Mouse (Mus musculus): Measurements from ENCODE around the gene Tmem201. TPM values are rescaled to one million over a fixed set of nuclear protein-coding genes. Genes with fewer than 3 reads are reported as not detected.

Gene Tmem201
- polyA plus RNA-seq, 1 experiment: 19.7 TPM

DNA sequence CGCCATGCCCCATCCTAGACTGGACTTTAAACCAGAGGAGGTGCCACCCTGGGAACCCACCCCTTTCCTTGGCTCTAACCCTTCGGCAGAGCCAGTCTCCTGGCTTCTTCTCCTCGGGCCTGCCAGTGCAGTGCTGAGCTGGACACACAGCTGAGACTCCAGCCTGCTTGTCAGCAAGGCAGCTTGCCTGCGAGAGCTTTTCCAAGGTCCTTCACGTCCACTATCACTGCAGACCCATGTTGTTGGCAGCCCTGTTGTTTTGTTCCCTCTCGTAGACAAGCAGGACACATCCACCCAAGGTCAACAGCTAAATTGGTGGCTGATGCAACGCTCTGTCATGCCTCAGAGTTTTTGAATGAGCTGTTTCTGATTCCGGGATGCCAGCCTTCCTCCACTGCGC lies 39.3 kb upstream of the Tmem201 start:
- Histone ChIP-seq H3K36me3 (ENCODE audit: control insufficient read depth, insufficient read depth, low read length) (no peaks in the 10 kb centered on the region), H3K27me3 (ENCODE audit: control insufficient read depth, insufficient read depth, low read length) (no peaks in the 10 kb centered on the region), H3K27ac (ENCODE audit: insufficient read depth, low read depth, low read length) (peak overlapping the region; percentile 80), H3K4me1 (ENCODE audit: control insufficient read depth, insufficient read depth, insufficient read length, low read length) (peaks cover 26% of the 10 kb centered on the region; the same call in 1 of the 2 replicates), H3K4me3 (ENCODE audit: low read depth, low read length) (peak overlapping the region; percentile 1; the same call in 1 of the 2 replicates)
- WGBS: 26% methylated on average over 9 of the region's 9 CpGs
- peak; percentile 37; the same call in 1 of the 2 replicates for TF ChIP-seq POLR2A (IDR thresholded peaks at IDR 0.05; ENCODE audit: low read depth, low read length)
- TF ChIP-seq CTCF (IDR thresholded peaks at IDR 0.05; ENCODE audit: extremely low read depth, insufficient read length, insufficient replicate concordance, low read depth, low read length): no peak

DNA sequence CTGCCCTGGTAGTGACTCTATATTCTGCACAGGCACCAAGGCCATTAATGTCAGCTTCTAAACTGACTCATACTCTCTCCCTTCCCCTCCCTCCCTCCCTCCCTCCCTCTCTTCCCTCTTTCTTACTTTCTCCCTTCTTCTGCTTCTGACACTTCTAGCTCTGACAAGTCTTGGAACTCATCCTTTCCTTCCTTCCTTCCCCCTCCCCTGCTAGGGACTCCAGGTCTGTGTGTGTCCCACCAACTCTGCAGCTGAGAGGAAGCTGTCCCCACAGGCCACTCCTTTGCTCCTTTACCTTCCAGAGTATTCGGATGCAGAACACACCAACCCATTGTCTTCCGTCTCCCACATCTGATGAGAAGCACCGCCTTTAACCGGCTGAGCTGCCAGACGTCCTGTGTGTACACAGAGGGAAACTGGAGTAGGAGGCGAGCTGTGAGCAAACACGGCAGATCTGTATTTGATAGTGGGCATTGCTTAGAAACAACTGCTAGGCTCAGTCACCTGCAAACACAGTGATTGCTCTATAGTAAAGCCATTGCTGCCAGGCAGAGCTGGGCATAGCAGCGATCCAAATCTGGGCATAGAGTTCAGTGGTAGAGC lies 38.0 kb upstream of the Tmem201 start:
- H3K36me3 ChIP-seq (ENCODE audit: control insufficient read depth, insufficient read depth, low read length): no peaks in the 10 kb centered on the region
- WGBS: 8% methylated on average over 8 of the region's 8 CpGs
- no peak for TF ChIP-seq POLR2A (IDR thresholded peaks at IDR 0.05; ENCODE audit: low read depth, low read length)
- no peaks in the 10 kb centered on the region for H3K27me3 ChIP-seq (ENCODE audit: control insufficient read depth, insufficient read depth, low read length)
- H3K27ac ChIP-seq (ENCODE audit: insufficient read depth, low read depth, low read length): peak overlapping the region; percentile 58
- H3K4me1 ChIP-seq (ENCODE audit: control insufficient read depth, insufficient read depth, insufficient read length, low read length): peaks cover 23% of the 10 kb centered on the region; the same call in 1 of the 2 replicates
- H3K4me3 ChIP-seq (ENCODE audit: low read depth, low read length): no peak overlapping the region

DNA sequence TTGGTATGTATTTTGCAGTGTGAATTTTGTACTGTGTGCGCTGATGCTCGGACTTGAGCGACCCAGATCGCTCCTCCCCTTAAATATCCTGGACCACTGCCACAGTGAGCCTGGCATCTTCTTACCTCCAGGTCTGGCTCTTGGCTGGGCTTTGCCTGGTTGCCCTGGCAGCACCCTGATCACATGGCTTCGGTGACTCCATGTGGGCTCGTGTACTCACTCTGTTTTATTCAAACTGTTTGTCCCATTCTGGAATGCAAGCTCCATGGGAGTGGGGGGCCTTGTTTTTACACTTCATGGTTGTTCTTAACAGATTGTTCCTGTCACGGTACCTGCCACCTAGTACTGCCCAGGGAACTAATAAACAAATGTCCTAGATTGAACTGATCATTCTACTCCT lies 37.5 kb upstream of the Tmem201 start:
- no peaks in the 10 kb centered on the region for H3K36me3 ChIP-seq (ENCODE audit: control insufficient read depth, insufficient read depth, low read length)
- no peak overlapping the region for H3K27ac ChIP-seq (ENCODE audit: insufficient read depth, low read depth, low read length)
- no peak for TF ChIP-seq POLR2A (IDR thresholded peaks at IDR 0.05; ENCODE audit: low read depth, low read length)
- TF ChIP-seq CTCF (IDR thresholded peaks at IDR 0.05; ENCODE audit: extremely low read depth, insufficient read length, insufficient replicate concordance, low read depth, low read length): no peak
- H3K4me3 ChIP-seq (ENCODE audit: low read depth, low read length): no peak overlapping the region
- H3K27me3 ChIP-seq (ENCODE audit: control insufficient read depth, insufficient read depth, low read length): no peaks in the 10 kb centered on the region
- WGBS: 33% methylated on average over 7 of the region's 7 CpGs
- H3K4me1 ChIP-seq (ENCODE audit: control insufficient read depth, insufficient read depth, insufficient read length, low read length): peaks cover 18% of the 10 kb centered on the region; the same call in 1 of the 2 replicates

DNA sequence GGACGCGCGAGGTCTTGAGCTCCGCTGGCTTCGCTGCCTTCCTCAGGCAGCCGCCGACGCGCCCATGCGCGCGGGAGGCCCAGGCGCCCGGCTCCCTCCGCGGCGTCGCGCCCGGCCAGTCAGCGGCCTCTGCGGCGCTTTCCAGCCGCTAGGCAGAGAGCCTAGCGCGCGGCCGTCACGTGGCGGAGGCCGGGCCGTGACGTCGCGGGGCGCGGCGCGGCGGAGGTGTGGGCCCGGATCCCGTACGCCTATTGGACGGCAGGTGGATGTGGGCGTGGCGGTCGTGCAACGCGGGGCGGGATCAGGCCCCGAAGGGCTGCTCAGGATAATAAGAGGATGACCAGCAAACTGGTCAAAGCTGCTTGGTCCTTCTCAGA lies 36.2 kb upstream of the Tmem201 start, which contains the start of gene Slc25a33:
Gene Slc25a33, minus strand, starts transcription at position 184 of the 377 bp plus-strand sequence.
- Histone ChIP-seq H3K36me3 (ENCODE audit: control insufficient read depth, insufficient read depth, low read length) (no peaks in the 10 kb centered on the region), H3K27ac (ENCODE audit: insufficient read depth, low read depth, low read length) (peak within 1 kb of the TSS; percentile 46), H3K4me1 (ENCODE audit: control insufficient read depth, insufficient read depth, insufficient read length, low read length) (peaks cover 18% of the 10 kb centered on the region; the same call in 1 of the 2 replicates), H3K27me3 (ENCODE audit: control insufficient read depth, insufficient read depth, low read length) (no peaks in the 10 kb centered on the region), H3K4me3 (ENCODE audit: low read depth, low read length) (peak within 1 kb of the TSS; percentile 74)
- TF ChIP-seq POLR2A (IDR thresholded peaks at IDR 0.05; ENCODE audit: low read depth, low read length) (peak; percentile 97), CTCF (IDR thresholded peaks at IDR 0.05; ENCODE audit: extremely low read depth, insufficient read length, insufficient replicate concordance, low read depth, low read length) (no peak)
- under 1% methylated on average over 51 of the region's 51 CpGs for WGBS

DNA sequence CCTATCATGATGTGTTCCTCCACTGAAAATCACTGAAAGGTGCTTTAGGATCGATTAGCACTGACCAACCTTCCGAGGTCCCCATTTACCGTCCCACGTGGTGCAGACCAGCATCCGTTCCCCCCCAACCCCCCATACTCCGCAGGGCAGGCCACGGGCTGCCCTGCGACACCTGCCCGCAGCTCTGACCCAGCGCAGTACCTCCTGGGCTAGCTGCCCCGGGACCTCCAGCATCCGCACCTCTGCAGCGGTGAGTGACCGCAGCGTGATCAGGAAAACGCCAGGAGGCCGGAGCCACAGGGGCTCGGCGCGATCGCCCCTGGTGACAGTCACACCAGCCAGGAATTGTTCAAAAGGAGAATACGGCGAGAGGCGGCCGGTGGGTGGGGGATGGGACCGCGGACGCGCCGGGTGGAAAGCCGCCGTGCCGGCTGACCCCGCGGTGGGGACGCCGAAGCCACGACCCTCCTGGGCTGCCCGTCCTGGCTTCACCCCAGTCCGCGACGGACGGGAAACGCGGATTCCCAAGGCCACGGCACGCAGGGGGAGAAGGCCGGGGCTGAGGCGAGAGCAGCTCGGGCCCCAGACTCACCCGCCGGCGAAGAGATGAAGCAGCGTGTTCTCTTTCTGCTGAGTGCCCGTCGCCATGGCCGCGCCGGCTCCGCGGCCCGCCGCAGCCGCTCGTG lies 35.7 kb upstream of the Tmem201 start:
- no peaks in the 10 kb centered on the region for H3K36me3 ChIP-seq (ENCODE audit: control insufficient read depth, insufficient read depth, low read length)
- H3K27ac ChIP-seq (ENCODE audit: insufficient read depth, low read depth, low read length): peak overlapping the region; percentile 46
- no peak for TF ChIP-seq CTCF (IDR thresholded peaks at IDR 0.05; ENCODE audit: extremely low read depth, insufficient read length, insufficient replicate concordance, low read depth, low read length)
- TF ChIP-seq POLR2A (IDR thresholded peaks at IDR 0.05; ENCODE audit: low read depth, low read length): no peak
- under 1% methylated on average over 65 of the region's 65 CpGs for WGBS
- H3K27me3 ChIP-seq (ENCODE audit: control insufficient read depth, insufficient read depth, low read length): no peaks in the 10 kb centered on the region
- H3K4me1 ChIP-seq (ENCODE audit: control insufficient read depth, insufficient read depth, insufficient read length, low read length): peaks cover 18% of the 10 kb centered on the region; the same call in 1 of the 2 replicates
- H3K4me3 ChIP-seq (ENCODE audit: low read depth, low read length): peak overlapping the region; percentile 74

DNA sequence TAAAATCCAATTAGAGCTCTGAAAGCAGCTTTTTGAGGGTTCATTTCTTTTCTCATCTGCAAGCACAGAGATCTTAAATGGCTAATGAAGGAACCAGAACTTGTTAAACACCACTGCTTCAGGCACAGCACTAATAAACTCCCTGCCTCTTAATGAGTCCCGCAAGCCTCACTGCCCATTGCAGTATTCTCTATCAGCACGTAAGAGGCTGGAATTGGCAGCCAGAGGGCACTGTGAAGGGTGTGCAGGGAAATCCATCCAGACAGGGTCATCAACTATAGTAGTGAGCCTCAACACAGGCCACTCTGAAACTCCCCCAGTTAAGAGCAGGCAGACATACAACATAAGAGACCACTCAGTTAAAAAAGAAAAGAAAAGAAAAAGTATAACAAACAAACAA lies 34.5 kb upstream of the Tmem201 start:
- 19% methylated on average over 2 of the region's 2 CpGs for whole genome bisulfite sequencing
- H3K4me3 ChIP-seq (ENCODE audit: low read depth, low read length): no peak overlapping the region
- no peak overlapping the region for H3K27ac ChIP-seq (ENCODE audit: insufficient read depth, low read depth, low read length)
- TF ChIP-seq POLR2A (IDR thresholded peaks at IDR 0.05; ENCODE audit: low read depth, low read length) (no peak), CTCF (IDR thresholded peaks at IDR 0.05; ENCODE audit: extremely low read depth, insufficient read length, insufficient replicate concordance, low read depth, low read length) (peak; percentile 55; the same call in 1 of the 2 replicates)
- H3K27me3 ChIP-seq (ENCODE audit: control insufficient read depth, insufficient read depth, low read length): no peaks in the 10 kb centered on the region
- peaks cover 13% of the 10 kb centered on the region; the same call in 1 of the 2 replicates for H3K4me1 ChIP-seq (ENCODE audit: control insufficient read depth, insufficient read depth, insufficient read length, low read length)
- no peaks in the 10 kb centered on the region for H3K36me3 ChIP-seq (ENCODE audit: control insufficient read depth, insufficient read depth, low read length)

DNA sequence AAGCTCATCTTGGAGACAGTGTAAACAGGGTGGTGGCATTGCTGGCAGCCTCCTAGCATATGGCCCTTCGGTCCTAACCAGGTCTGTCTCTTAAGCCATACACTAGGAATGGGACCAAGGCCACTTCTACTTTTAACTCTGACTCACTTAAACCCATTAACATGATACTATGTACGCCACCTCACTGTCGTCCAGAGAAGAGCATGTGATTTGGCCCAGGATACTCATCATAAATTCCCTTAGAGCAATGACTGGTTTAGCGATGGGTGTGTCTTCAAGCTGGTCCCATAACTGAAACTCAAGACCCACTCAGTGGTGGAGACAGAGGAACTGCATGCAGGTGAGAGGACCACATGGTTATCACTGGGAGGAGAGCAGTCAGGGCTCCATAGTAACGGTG lies 27.4 kb upstream of the Tmem201 start:
- TF ChIP-seq CTCF (IDR thresholded peaks at IDR 0.05; ENCODE audit: extremely low read depth, insufficient read length, insufficient replicate concordance, low read depth, low read length) (no peak), POLR2A (IDR thresholded peaks at IDR 0.05; ENCODE audit: low read depth, low read length) (no peak)
- WGBS: 78% methylated on average over 5 of the region's 5 CpGs
- Histone ChIP-seq H3K4me1 (ENCODE audit: control insufficient read depth, insufficient read depth, insufficient read length, low read length) (no peaks in the 10 kb centered on the region), H3K4me3 (ENCODE audit: low read depth, low read length) (no peak overlapping the region), H3K36me3 (ENCODE audit: control insufficient read depth, insufficient read depth, low read length) (no peaks in the 10 kb centered on the region), H3K27me3 (ENCODE audit: control insufficient read depth, insufficient read depth, low read length) (no peaks in the 10 kb centered on the region), H3K27ac (ENCODE audit: insufficient read depth, low read depth, low read length) (no peak overlapping the region)

Data from small intestine, adult 2 months (tissue).